Mouse (Mus musculus) kidney, postnatal 0 days (tissue): Measurements from ENCODE around the gene Usp6nl. TPM values are rescaled to one million over a fixed set of nuclear protein-coding genes. Genes with fewer than 3 reads are reported as not detected.

Experiments
- ATAC-seq: fragments of 200-750 bp; cut with Nextera tagmentation; replicated peaks from 2 replicates; pipeline ENCODE4 v1.8.0; 2017; ENCODE audit warnings: low read depth, moderate number of reproducible peaks, moderate TSS enrichment, moderate library complexity; ENCODE audit not compliant: low FRiP score
- DNase-seq: peaks from one replicate; pipeline ENCODE4 v3.0.0-alpha.2; 2016; ENCODE audit warnings: low spot score
- H3K27ac ChIP-seq: fragments of 300-500 bp; sonication (generic); 2 replicates; pipeline ENCODE4 v1.5.1; 2014; ENCODE audit warnings: mild to moderate bottlenecking
- H3K27me3 ChIP-seq: fragments of 300-500 bp; sonication (generic); 2 replicates; pipeline ENCODE4 v1.6.1; 2014; ENCODE audit warnings: low read length, mixed read lengths; ENCODE audit not compliant: insufficient read depth
- H3K36me3 ChIP-seq: fragments of 300-500 bp; sonication (generic); 2 replicates; pipeline ENCODE4 v1.6.1; 2014; ENCODE audit warnings: low read length, mixed read lengths; ENCODE audit not compliant: insufficient read depth
- H3K4me1 ChIP-seq: fragments of 300-500 bp; sonication (generic); replicated peaks from 2 replicates; pipeline ENCODE4 v1.6.1; 2014; ENCODE audit warnings: antibody characterized with exemption, low read length, mixed read lengths; ENCODE audit not compliant: insufficient read depth
- H3K4me2 ChIP-seq: fragments of 300-500 bp; sonication (generic); 2 replicates; pipeline ENCODE4 v1.6.1; 2014; ENCODE audit warnings: mild to moderate bottlenecking, low read length, moderate library complexity, mixed read lengths
- H3K4me3 ChIP-seq: fragments of 300-500 bp; sonication (generic); replicated peaks from 2 replicates; pipeline ENCODE4 v1.5.1; 2014; ENCODE audit warnings: low read depth, low read length
- H3K9ac ChIP-seq: fragments of 300-500 bp; sonication (generic); 2 replicates; pipeline ENCODE4 v1.6.1; 2014; ENCODE audit warnings: low read depth, low read length
- H3K9me3 ChIP-seq: fragments of 300-500 bp; sonication (generic); replicated peaks from 2 replicates; pipeline ENCODE4 v1.6.1; 2016; ENCODE audit warnings: low read length, inconsistent platforms, mixed read lengths
- CTCF ChIP-seq: IDR thresholded peaks from 2 replicates; pipeline ENCODE4 v1.5.1; 2016; ENCODE audit warnings: antibody characterized with exemption, low read depth, mild to moderate bottlenecking, moderate library complexity
- WGBS: fragments of 180-500 bp; shearing (Covaris S2); extraction: QIAGEN DNeasy Blood & Tissue Kit; methylation state at CpG from one replicate; pipeline ENCODE4 v1.1.7; 2014; 5-methylcytosine and 5-hydroxymethylcytosine counted together
- polyA plus RNA-seq: library from polyadenylated mRNA; unstranded; fragments of >200 nt; fragmentation: Nextera tagmentation; extraction: Ambion mirVana; gene quantifications from 2 replicates; pipeline ENCODE4 v1.2.1, GENCODE M21; 2015

The Usp6nl gene
- polyA plus RNA-seq, 1 experiment from 2014 or later, result 9.8 TPM

DNA sequence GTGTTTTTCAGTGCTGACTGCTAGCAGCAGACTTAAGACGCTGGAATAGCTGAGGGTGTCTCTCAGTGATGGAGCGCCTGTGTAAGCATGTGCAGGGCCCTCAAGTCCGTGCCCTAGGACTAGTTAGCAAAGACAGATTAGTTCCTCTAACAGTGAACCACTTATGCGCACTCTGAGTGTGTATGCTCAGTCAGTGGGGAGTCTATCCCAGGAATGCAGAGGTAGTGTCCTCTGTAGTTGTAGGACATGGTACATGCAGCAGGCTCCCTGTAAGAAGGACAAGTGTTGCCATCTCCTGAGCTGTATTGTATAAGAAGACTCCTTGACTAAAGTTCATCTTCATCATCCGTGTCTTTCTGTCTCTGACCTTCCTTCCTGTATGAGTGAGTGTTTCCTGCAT lies 102.4 kb downstream of the Usp6nl start:
- no peak for DNase-seq

DNA sequence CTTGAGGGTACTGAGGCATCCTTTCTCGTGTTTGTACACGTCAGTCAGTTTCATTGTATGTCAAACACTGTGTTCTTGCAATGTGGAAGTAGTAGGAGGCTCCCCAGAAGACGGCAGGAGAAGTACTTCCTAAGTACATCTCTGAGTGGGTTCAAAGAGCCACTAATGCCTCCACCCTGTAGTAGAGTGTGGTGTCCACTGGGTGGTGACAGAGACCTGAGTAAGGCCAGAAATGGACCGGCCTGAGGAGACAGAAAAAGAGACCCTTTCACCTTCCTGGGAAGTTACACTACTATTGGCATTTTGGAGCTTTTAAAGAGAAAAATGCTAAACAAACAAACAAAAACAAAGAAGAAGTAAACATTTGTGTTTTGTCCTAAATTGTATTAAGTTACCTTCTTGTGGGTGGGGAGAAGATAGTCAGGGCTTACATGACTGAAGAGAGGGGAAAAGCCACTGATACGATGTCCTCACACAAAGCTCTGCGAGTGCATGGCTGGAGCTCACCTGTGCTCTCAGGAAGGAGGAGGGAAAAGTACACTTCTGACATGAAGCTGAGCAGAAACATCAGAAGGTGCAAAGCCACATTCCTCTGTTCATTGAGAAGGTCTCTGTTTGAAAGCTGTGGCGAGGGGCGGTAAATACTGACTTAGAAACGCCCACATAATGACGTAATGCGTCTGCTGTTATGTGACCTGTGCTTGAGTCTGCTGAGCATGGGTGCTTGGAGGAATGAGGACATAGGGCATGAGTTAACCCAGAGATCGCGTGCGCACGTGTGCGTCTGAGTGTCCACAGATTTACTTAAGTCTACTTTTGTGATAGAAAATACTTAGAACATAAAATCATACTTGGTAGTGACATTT lies 113.9 kb downstream of the Usp6nl start:
- Histone ChIP-seq H3K4me3 (no peak overlapping the region), H3K36me3 (peaks cover 18% of the 10 kb centered on the region; the same call in 1 of the 2 replicates), H3K4me1 (no peaks in the 10 kb centered on the region), H3K9ac (no peak overlapping the region), H3K4me2 (no peak overlapping the region), H3K27ac (no peak overlapping the region), H3K27me3 (no peaks in the 10 kb centered on the region), H3K9me3 (no peaks in the 10 kb centered on the region)
- peak; percentile 90 for TF ChIP-seq CTCF
- WGBS, result 68% methylated on average over 16 of the region's 16 CpGs
- DNase-seq (peak; percentile 85), ATAC-seq (peak; percentile 76)

More for the DNA sequence above, 102.4 kb downstream of the Usp6nl start:
- Histone ChIP-seq H3K27ac (no peak overlapping the region), H3K4me1 (no peaks in the 10 kb centered on the region), H3K36me3 (peaks cover 15% of the 10 kb centered on the region), H3K27me3 (no peaks in the 10 kb centered on the region), H3K9me3 (no peaks in the 10 kb centered on the region), H3K4me2 (no peak overlapping the region), H3K9ac (no peak overlapping the region), H3K4me3 (no peak overlapping the region)
- TF ChIP-seq CTCF, result no peak
- 93% methylated on average over 5 of the region's 5 CpGs for WGBS
- no peak for ATAC-seq

- H3K36me3 ChIP-seq, result peaks cover 20% of the 10 kb centered on the region; the same call in 1 of the 2 replicates
- 93% methylated on average over 9 of the region's 9 CpGs for WGBS
- H3K27ac ChIP-seq, result no peak overlapping the region
- no peak overlapping the region for H3K4me3 ChIP-seq
- H3K9ac ChIP-seq, result no peak overlapping the region
- TF ChIP-seq CTCF, result no peak
- H3K9me3 ChIP-seq, result no peaks in the 10 kb centered on the region
- ATAC-seq (no peak), DNase-seq (no peak)
- H3K27me3 ChIP-seq, result no peaks in the 10 kb centered on the region
- no peak overlapping the region for H3K4me2 ChIP-seq
- no peaks in the 10 kb centered on the region for H3K4me1 ChIP-seq
Observed at GRCm38 (mm10) chr2:6441688-6442087, 119.2 kb downstream of the Usp6nl start.

DNA sequence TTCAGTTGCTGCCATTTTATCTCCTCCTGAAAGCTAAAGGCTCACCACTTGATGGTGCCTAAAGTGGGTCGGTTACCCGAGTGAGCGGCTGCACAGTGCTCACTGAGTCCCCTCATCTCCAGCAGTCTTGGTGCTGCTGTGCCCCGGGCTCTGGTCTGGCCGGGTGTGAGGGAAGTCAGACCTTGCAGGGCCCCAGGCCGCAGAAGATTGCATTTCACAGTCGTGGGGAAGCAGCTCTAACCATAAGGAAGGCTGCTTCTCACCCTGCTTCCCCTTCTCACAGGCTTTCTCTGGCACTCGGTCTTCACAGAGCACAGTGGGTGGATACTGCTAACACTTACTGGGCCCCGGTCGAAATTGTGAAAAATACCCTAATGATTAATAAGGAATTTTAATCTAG lies 119.8 kb downstream of the Usp6nl start:
- 76% methylated on average over 10 of the region's 10 CpGs for WGBS
- Histone ChIP-seq H3K27me3 (no peaks in the 10 kb centered on the region), H3K9ac (no peak overlapping the region), H3K9me3 (no peaks in the 10 kb centered on the region), H3K36me3 (peaks cover 20% of the 10 kb centered on the region; the same call in 1 of the 2 replicates), H3K4me2 (no peak overlapping the region), H3K27ac (no peak overlapping the region), H3K4me1 (no peaks in the 10 kb centered on the region), H3K4me3 (no peak overlapping the region)
- no peak for DNase-seq
- ATAC-seq, result no peak
- TF ChIP-seq CTCF, result no peak

DNA sequence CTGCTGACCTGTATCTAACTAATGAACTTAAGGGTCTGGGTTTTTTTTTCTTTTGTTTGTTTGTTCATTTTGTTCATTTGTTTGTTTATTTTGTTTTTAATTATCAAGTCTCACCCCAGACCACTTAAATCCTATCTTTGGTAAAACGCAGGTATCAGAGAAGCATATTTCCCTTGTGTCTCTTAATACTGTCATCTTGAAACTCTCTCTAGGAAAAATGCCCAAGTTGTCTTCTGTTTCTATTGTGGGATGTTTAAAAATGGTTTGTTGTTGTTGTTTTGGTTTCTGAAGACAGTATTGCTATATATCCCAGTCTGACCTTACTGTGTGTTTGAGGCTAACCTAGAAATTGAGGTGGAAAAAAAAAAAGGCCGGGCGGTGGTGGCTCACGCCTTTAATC lies 121.5 kb downstream of the Usp6nl start:
- Histone ChIP-seq H3K9me3 (no peaks in the 10 kb centered on the region), H3K27me3 (no peaks in the 10 kb centered on the region), H3K9ac (no peak overlapping the region), H3K27ac (no peak overlapping the region), H3K4me1 (no peaks in the 10 kb centered on the region), H3K4me3 (no peak overlapping the region), H3K4me2 (no peak overlapping the region), H3K36me3 (peaks cover 20% of the 10 kb centered on the region; the same call in 1 of the 2 replicates)
- ATAC-seq (no peak), DNase-seq (no peak)
- no peak for TF ChIP-seq CTCF
- WGBS, result 90% methylated on average over 4 of the region's 4 CpGs

DNA sequence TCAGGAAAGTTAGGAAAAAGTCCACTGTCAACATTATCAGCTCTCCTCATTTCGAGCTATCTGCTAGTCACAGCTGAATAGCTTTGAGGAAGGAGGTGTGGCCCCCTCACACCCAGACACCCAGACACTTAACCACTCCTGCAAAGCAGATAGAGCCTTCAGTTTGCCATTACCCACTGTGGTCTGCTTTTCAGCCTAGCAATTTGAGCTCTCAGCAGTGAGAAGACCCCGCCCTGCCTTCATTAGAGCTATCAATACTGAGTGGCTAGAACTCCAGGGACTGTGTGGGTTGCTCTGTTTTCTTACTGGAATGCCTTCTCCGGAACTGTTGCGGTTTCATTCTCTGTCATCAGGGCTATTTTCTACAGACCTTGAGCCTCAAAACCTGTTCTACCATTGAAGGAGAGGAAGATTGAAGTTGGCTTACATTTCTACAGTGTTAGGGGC lies 122.3 kb downstream of the Usp6nl start:
- Histone ChIP-seq H3K4me2 (no peak overlapping the region), H3K4me3 (no peak overlapping the region), H3K9ac (no peak overlapping the region), H3K27me3 (no peaks in the 10 kb centered on the region), H3K9me3 (no peaks in the 10 kb centered on the region), H3K36me3 (peaks cover 20% of the 10 kb centered on the region; the same call in 1 of the 2 replicates), H3K27ac (no peak overlapping the region), H3K4me1 (no peaks in the 10 kb centered on the region)
- DNase-seq, result no peak
- TF ChIP-seq CTCF, result no peak
- WGBS, result 34% methylated on average over 4 of the region's 4 CpGs
- ATAC-seq, result no peak
